Mouse (Mus musculus) macrophage (primary cell): ENCODE results near the gene Fam104a. TPM values are rescaled to one million over a fixed set of nuclear protein-coding genes. Genes with fewer than 3 reads are reported as not detected.

Experiments used
- H3K27ac ChIP-seq: fragments of 350-480 bp; formaldehyde crosslinking; 2 replicates; pipeline ENCODE4 v1.9.0; 2021
- H3K36me3 ChIP-seq: fragments of 350-480 bp; formaldehyde crosslinking; 2 replicates; pipeline ENCODE4 v1.9.0; 2021; ENCODE audit errors: inconsistent target
- H3K4me3 ChIP-seq: fragments of 350-480 bp; formaldehyde crosslinking; 2 replicates; pipeline ENCODE4 v1.9.0; 2021; ENCODE audit errors: inconsistent target
- H3K79me2 ChIP-seq: fragments of 350-480 bp; formaldehyde crosslinking; 2 replicates; pipeline ENCODE4 v1.9.0; 2021; ENCODE audit errors: inconsistent target
- WGBS: methylation state at CpG from one replicate; pipeline ENCODE4 v1.1.7; 2026; ENCODE audit warnings: inconsistent platforms; ENCODE audit not compliant: missing documents; 5-methylcytosine and 5-hydroxymethylcytosine counted together
- polyA plus RNA-seq: library from polyadenylated mRNA; stranded (reverse); fragments of 250-400 nt; gene quantifications from 3 replicates; pipeline ENCODE4 v1.2.4, GENCODE M21; 2018; ENCODE audit warnings: inconsistent platforms

The Fam104a gene
- polyA plus RNA-seq, 1 experiment from 2014 or later: 29.8 TPM

GRCm38 (mm10) chr11:113684707-113685426, 912 bp upstream of the Fam104a start:
- 43% methylated on average over 25 of the region's 25 CpGs for WGBS
- Histone ChIP-seq H3K27ac (peak overlapping the region; percentile 89), H3K36me3 (peaks cover 17% of the 10 kb centered on the region), H3K79me2 (peaks cover 72% of the 10 kb centered on the region), H3K4me3 (peak overlapping the region; percentile 72)

- peak overlapping the region; percentile 63 for H3K27ac ChIP-seq
- H3K4me3 ChIP-seq: peak overlapping the region; percentile 68
- H3K79me2 ChIP-seq: peaks cover 80% of the 10 kb centered on the region
- under 1% methylated on average over 37 of the region's 38 CpGs for WGBS
- peaks cover 4% of the 10 kb centered on the region for H3K36me3 ChIP-seq
These were observed 363 bp downstream of the Fam104a start for GRCm38 (mm10) chr11:113683627-113683956.

GRCm38 (mm10) chr11:113682897-113683626, 893 bp downstream of the Fam104a start:
- Histone ChIP-seq H3K36me3 (no peaks in the 10 kb centered on the region; the same call in 1 of the 2 replicates), H3K27ac (peak overlapping the region; percentile 63), H3K79me2 (peaks cover 85% of the 10 kb centered on the region), H3K4me3 (peak overlapping the region; percentile 68)
- WGBS: 9% methylated on average over 32 of the region's 38 CpGs

GRCm38 (mm10) chr11:113681979-113682378, 2.0 kb downstream of the Fam104a start:
- Histone ChIP-seq H3K27ac (no peak overlapping the region), H3K79me2 (peaks cover 92% of the 10 kb centered on the region), H3K4me3 (peak overlapping the region; percentile 68; the same call in 1 of the 2 replicates), H3K36me3 (no peaks in the 10 kb centered on the region)

- Histone ChIP-seq H3K79me2 (peaks cover 92% of the 10 kb centered on the region), H3K4me3 (no peak overlapping the region), H3K36me3 (peaks cover 6% of the 10 kb centered on the region; the same call in 1 of the 2 replicates), H3K27ac (no peak overlapping the region)
- 86% methylated on average over 2 of the region's 2 CpGs for WGBS
These were observed 3.0 kb downstream of the Fam104a start for GRCm38 (mm10) chr11:113680954-113681353.

- Histone ChIP-seq H3K36me3 (peaks cover 20% of the 10 kb centered on the region; the same call in 1 of the 2 replicates), H3K4me3 (no peak overlapping the region), H3K27ac (no peak overlapping the region), H3K79me2 (peaks cover 100% of the 10 kb centered on the region)
- 78% methylated on average over 7 of the region's 8 CpGs for WGBS
These were observed 5.6 kb downstream of the Fam104a start for GRCm38 (mm10) chr11:113678373-113678772.

GRCm38 (mm10) chr11:113677378-113677777, 6.6 kb downstream of the Fam104a start:
- 100% methylated on average over 2 of the region's 2 CpGs for WGBS
- no peak overlapping the region for H3K4me3 ChIP-seq
- H3K27ac ChIP-seq: no peak overlapping the region
- peaks cover 100% of the 10 kb centered on the region for H3K79me2 ChIP-seq
- H3K36me3 ChIP-seq: peaks cover 25% of the 10 kb centered on the region; the same call in 1 of the 2 replicates

GRCm38 (mm10) chr11:113676847-113677246, 7.1 kb downstream of the Fam104a start:
- Histone ChIP-seq H3K4me3 (no peak overlapping the region), H3K27ac (no peak overlapping the region), H3K36me3 (peaks cover 25% of the 10 kb centered on the region; the same call in 1 of the 2 replicates), H3K79me2 (peaks cover 100% of the 10 kb centered on the region)
- 66% methylated on average over 2 of the region's 2 CpGs for WGBS

GRCm38 (mm10) chr11:113674595-113674994, 9.4 kb downstream of the Fam104a start:
- Histone ChIP-seq H3K4me3 (no peak overlapping the region), H3K36me3 (peaks cover 25% of the 10 kb centered on the region; the same call in 1 of the 2 replicates), H3K27ac (no peak overlapping the region), H3K79me2 (peaks cover 100% of the 10 kb centered on the region)
- 99% methylated on average over 5 of the region's 5 CpGs for WGBS

GRCm38 (mm10) chr11:113673614-113674013, 10.3 kb downstream of the Fam104a start:
- Histone ChIP-seq H3K36me3 (peaks cover 25% of the 10 kb centered on the region; the same call in 1 of the 2 replicates), H3K79me2 (peaks cover 100% of the 10 kb centered on the region), H3K27ac (no peak overlapping the region), H3K4me3 (no peak overlapping the region)
- WGBS: 97% methylated on average over 4 of the region's 4 CpGs

- H3K27ac ChIP-seq: no peak overlapping the region
- WGBS: 69% methylated on average over 3 of the region's 4 CpGs
- H3K36me3 ChIP-seq: peaks cover 20% of the 10 kb centered on the region; the same call in 1 of the 2 replicates
- no peak overlapping the region for H3K4me3 ChIP-seq
- H3K79me2 ChIP-seq: peaks cover 100% of the 10 kb centered on the region
These were observed 14.2 kb downstream of the Fam104a start for GRCm38 (mm10) chr11:113669711-113670110.

GRCm38 (mm10) chr11:113668857-113669256, 15.1 kb downstream of the Fam104a start:
- peaks cover 100% of the 10 kb centered on the region for H3K79me2 ChIP-seq
- no peak overlapping the region for H3K4me3 ChIP-seq
- no peak overlapping the region for H3K27ac ChIP-seq
- 51% methylated on average over 5 of the region's 5 CpGs for WGBS
- H3K36me3 ChIP-seq: peaks cover 14% of the 10 kb centered on the region; the same call in 1 of the 2 replicates

- no peak overlapping the region for H3K27ac ChIP-seq
These were observed 16.3 kb downstream of the Fam104a start for GRCm38 (mm10) chr11:113667704-113668103.

GRCm38 (mm10) chr11:113667122-113667521, 16.8 kb downstream of the Fam104a start:
- Histone ChIP-seq H3K36me3 (peaks cover 9% of the 10 kb centered on the region), H3K4me3 (no peak overlapping the region), H3K79me2 (peaks cover 94% of the 10 kb centered on the region), H3K27ac (no peak overlapping the region)
- WGBS: 100% methylated on average over 2 of the region's 2 CpGs

More at GRCm38 (mm10) chr11:113667704-113668103, 16.3 kb downstream of the Fam104a start:
- no peak overlapping the region for H3K4me3 ChIP-seq
- H3K36me3 ChIP-seq: peaks cover 4% of the 10 kb centered on the region
- WGBS: 76% methylated on average over 3 of the region's 4 CpGs
- H3K79me2 ChIP-seq: peaks cover 98% of the 10 kb centered on the region

- Histone ChIP-seq H3K4me3 (no peak overlapping the region), H3K36me3 (peaks cover 14% of the 10 kb centered on the region), H3K79me2 (peaks cover 94% of the 10 kb centered on the region), H3K27ac (no peak overlapping the region)
- WGBS: 34% methylated on average over 9 of the region's 10 CpGs
These were observed 17.3 kb downstream of the Fam104a start for GRCm38 (mm10) chr11:113666648-113667047.
